Mouse (Mus musculus) embryonic fibroblast, embryonic 13.5 days (primary cell): ENCODE measurements around the gene Pde11a. TPM values are rescaled to one million over a fixed set of nuclear protein-coding genes. Genes with fewer than 3 reads are reported as not detected.

Experiments used
- H3K27ac ChIP-seq: 2 replicates; pipeline ENCODE4 v1.5.1; 2012; ENCODE audit warnings: low read length, control low read depth, inconsistent platforms; ENCODE audit not compliant: insufficient read depth
- H3K4me1 ChIP-seq: 2 replicates; pipeline ENCODE4 v1.6.1; 2011; ENCODE audit warnings: low read length; ENCODE audit not compliant: control insufficient read depth, insufficient read depth
- H3K4me3 ChIP-seq: 2 replicates; pipeline ENCODE4 v1.5.1; 2011; ENCODE audit warnings: mild to moderate bottlenecking, control low read depth, low read length; ENCODE audit not compliant: insufficient read depth
- CTCF ChIP-seq: IDR thresholded peaks from 2 replicates; pipeline ENCODE4 v1.5.1; 2011; ENCODE audit warnings: mild to moderate bottlenecking, control low read depth, low read length, moderate library complexity, borderline replicate concordance; ENCODE audit not compliant: insufficient read depth
- POLR2A ChIP-seq: IDR thresholded peaks from 2 replicates; pipeline ENCODE4 v1.6.1; 2011; ENCODE audit warnings: low read depth, mild to moderate bottlenecking, control low read depth, low read length, moderate library complexity
- polyA plus RNA-seq: library from polyadenylated mRNA; stranded (reverse); fragments of >200 nt; gene quantifications from 2 replicates; pipeline ENCODE4 v1.2.4, GENCODE M21; 2011; ENCODE audit warnings: low read depth; ENCODE audit not compliant: missing spikeins, insufficient read length

The Pde11a gene
- polyA plus RNA-seq, 1 experiment: 0.26 TPM

- H3K4me3 ChIP-seq: no peak overlapping the region
- no peak overlapping the region for H3K27ac ChIP-seq
- TF ChIP-seq POLR2A: no peak
- TF ChIP-seq CTCF: no peak
- no peaks in the 10 kb centered on the region for H3K4me1 ChIP-seq
Observed at GRCm38 (mm10) chr2:76266622-76267021, 72.0 kb downstream of the Pde11a start.

GRCm38 (mm10) chr2:76264258-76264657 lies 74.3 kb downstream of the Pde11a start:
- no peaks in the 10 kb centered on the region for H3K4me1 ChIP-seq
- TF ChIP-seq POLR2A (no peak), CTCF (no peak)
- H3K4me3 ChIP-seq: no peak overlapping the region
- H3K27ac ChIP-seq: no peak overlapping the region

- H3K4me3 ChIP-seq: no peak overlapping the region
- no peaks in the 10 kb centered on the region for H3K4me1 ChIP-seq
- H3K27ac ChIP-seq: no peak overlapping the region
- TF ChIP-seq POLR2A (no peak), CTCF (no peak)
Observed at GRCm38 (mm10) chr2:76262661-76263060, 75.9 kb downstream of the Pde11a start.

GRCm38 (mm10) chr2:76254833-76255232 lies 83.7 kb downstream of the Pde11a start:
- Histone ChIP-seq H3K4me1 (no peaks in the 10 kb centered on the region), H3K27ac (no peak overlapping the region), H3K4me3 (no peak overlapping the region)
- TF ChIP-seq CTCF: peak; percentile 59; the same call in 1 of the 2 replicates
- TF ChIP-seq POLR2A: no peak

GRCm38 (mm10) chr2:76251379-76251778 lies 87.2 kb downstream of the Pde11a start:
- no peak for TF ChIP-seq CTCF
- no peak for TF ChIP-seq POLR2A
- Histone ChIP-seq H3K4me3 (no peak overlapping the region), H3K4me1 (no peaks in the 10 kb centered on the region), H3K27ac (no peak overlapping the region)

GRCm38 (mm10) chr2:76248242-76248641 lies 90.3 kb downstream of the Pde11a start:
- Histone ChIP-seq H3K4me1 (no peaks in the 10 kb centered on the region), H3K4me3 (no peak overlapping the region), H3K27ac (no peak overlapping the region)
- TF ChIP-seq POLR2A (no peak), CTCF (no peak)

- Histone ChIP-seq H3K4me3 (no peak overlapping the region), H3K27ac (no peak overlapping the region), H3K4me1 (no peaks in the 10 kb centered on the region)
- no peak for TF ChIP-seq CTCF
- no peak for TF ChIP-seq POLR2A
Observed at GRCm38 (mm10) chr2:76239175-76239574, 99.4 kb downstream of the Pde11a start.

- TF ChIP-seq POLR2A (no peak), CTCF (no peak)
- H3K4me3 ChIP-seq: no peak overlapping the region
- no peaks in the 10 kb centered on the region for H3K4me1 ChIP-seq
- H3K27ac ChIP-seq: no peak overlapping the region
Observed at GRCm38 (mm10) chr2:76238496-76238895, 100.1 kb downstream of the Pde11a start.

- no peak for TF ChIP-seq POLR2A
- TF ChIP-seq CTCF: no peak
- H3K27ac ChIP-seq: no peak overlapping the region
- H3K4me1 ChIP-seq: no peaks in the 10 kb centered on the region
- H3K4me3 ChIP-seq: no peak overlapping the region
Observed at GRCm38 (mm10) chr2:76237638-76238420, 100.7 kb downstream of the Pde11a start.

GRCm38 (mm10) chr2:76220364-76221108 lies 118.0 kb downstream of the Pde11a start:
- Histone ChIP-seq H3K4me3 (no peak overlapping the region), H3K27ac (no peak overlapping the region)
- TF ChIP-seq CTCF (no peak), POLR2A (no peak)

More at GRCm38 (mm10) chr2:76220364-76221108, 118.0 kb downstream of the Pde11a start:
- no peaks in the 10 kb centered on the region for H3K4me1 ChIP-seq
